Mouse (Mus musculus): ENCODE measurements at regions not wholly inside any gene's neighbourhood (a gene's known extent, or its start where the extent isn't known, plus 50 kb on each side); places are given as distances from the start of the nearest gene placed in this dataset.
"Not testable (repeated sequence)": the region's sequence is repeated elsewhere in the genome, so short reads cannot be mapped to it uniquely, and the experiment has no call there.

DNA sequence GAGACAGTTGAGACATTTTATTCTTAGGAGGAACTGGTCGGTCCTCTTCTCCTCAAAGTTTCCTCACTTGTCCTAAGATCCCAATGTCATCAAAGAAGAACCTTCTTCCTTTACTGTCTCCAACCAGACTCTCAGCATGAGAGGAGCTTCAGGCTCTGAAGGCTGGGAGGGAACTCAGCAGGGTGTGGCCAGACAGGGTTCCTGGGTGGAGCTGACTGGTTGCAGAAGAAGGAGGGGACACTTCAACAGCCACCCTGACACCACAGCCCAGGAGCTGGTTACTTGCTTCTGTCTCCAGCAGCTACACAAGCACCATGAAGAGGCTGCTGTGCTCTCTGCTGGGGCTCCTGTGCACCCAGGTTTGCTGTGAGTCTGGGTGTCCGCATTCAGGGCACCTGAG lies 866.5 kb upstream of the Olfr1507 start:
- not testable (repeated sequence) for TF ChIP-seq POLR2A (IDR thresholded peaks at IDR 0.05; ENCODE audit: low read depth, low read length); CTCF (conservative IDR thresholded peaks at IDR 0.05; ENCODE audit: insufficient read depth, insufficient read length, low read depth, low read length)

Data from kidney, adult 2 months (tissue).